Mouse (Mus musculus): ENCODE measurements around the gene Ilkap.

The Ilkap gene

DNA sequence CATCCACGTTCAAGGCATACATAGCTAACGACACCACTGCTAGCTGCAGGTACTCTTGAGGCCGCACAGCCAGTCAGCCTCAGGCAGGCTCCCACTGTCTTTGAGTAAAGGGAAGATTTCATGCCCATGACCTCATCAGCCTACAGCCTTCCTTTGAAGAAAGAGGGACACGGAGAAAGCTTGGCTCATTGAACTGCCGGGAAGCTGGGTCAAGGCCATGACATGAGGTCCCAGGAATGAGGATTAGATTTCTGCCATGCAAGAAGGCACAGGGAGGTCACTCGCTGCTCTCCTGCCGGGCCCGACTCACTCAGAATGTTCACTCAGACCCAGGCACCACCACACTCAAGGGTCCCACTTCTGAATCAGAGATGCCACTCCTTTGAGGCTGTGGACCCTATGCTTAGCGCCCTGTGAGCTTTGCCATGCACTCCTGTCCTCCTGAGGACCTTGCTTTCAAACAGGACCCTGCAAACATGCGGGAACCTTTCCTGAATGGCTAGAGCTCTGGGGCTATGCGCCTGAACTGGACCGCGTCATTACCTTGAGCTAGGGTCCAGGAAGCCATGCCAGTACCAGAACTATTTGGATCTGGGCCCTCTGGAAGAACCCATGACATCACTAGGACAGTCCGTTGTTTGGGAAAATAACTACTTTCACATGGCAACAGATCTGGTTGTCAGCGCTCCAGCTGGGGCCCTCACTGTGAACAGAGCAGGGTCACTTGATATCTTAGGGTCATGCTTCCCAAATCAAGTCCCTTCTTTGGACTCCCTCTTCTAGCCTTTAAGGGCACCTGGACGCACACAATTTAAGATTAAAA lies 33.6 kb downstream of the Ilkap start:
- no peak for DNase-seq (ENCODE audit: low read depth, low spot score)

DNA sequence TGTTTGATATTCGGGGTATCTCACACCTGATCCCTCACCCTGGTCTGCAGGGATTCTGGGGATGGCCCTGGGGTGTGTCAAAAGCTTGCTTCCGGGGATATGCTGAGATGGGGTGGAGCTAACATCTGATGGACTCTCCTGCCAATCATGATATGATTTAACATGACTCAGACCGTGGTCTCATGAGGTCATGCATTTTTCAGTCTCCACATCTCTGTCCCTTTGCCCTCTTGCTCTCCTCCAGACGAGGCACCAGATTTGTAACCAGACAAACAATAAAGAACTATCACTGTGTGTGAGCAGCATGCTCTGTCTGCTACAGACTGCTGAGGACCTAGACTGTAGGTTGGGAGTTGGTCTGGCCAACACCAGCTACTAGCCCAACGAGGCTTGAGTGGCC lies 36.5 kb downstream of the Ilkap start:
- DNase-seq (ENCODE audit: low read depth, low spot score) = no peak

DNA sequence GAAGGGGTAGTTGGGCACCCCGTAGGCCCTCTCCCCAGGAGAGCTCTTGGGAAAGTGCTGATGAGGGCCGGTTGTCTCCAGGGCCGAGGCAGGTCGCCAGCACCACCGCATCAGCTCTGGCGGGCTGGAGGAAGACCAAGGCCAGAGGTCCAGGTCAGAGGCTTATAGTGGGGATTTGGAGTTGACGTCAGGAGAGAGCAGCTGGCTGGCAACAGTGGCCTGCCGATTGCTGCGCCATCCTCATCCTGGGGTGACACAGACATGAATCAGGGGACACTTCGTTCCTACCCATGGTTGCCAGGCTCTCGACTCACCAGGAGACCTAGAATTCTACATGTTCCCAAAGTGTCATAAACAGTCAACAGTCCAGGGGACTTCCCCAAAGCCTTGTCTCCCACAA lies 42.5 kb downstream of the Ilkap start:
- DNase-seq (ENCODE audit: low read depth, low spot score) = no peak

DNA sequence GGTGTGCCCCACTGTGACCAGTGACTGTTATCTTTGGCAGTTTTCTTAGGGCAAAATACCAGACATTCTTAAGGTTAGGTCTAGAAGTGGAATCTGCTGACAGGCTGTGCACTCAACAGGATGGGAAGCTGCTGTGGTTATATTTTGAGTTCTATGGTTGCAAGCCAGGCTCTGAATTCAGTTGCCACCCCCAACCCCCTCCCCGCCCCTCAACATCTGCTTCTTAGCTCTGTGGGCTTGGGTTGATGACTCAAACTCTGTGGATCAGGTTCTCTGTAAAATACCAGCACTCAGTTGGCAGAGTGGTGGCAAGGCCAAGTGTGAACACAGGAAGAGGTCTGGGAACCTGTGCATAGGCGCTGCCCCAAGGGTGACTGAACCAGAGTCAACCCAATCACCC lies 46.3 kb downstream of the Ilkap start:
- no peak for DNase-seq (ENCODE audit: low read depth, low spot score)

DNA sequence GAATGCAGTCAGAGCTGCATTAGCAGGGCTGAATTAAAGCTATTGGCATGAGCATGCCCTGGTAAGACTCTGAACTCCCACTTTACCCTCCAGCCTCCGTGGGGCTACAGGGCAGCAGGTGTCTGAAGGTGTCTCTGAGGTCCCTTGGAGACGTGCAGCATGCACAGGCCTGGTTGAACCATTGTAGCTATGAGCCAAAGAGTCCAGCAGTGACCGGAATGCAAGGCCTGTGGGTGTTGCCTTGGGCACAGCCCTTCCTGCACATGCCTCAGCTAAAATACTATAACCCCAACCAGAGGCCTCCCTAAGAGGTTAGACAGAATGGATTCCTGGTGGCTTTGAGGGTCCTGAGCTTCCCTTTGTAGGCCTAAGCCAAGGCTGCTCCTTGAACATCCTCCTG lies 47.4 kb downstream of the Ilkap start:
- no peak for DNase-seq (ENCODE audit: low read depth, low spot score)

DNA sequence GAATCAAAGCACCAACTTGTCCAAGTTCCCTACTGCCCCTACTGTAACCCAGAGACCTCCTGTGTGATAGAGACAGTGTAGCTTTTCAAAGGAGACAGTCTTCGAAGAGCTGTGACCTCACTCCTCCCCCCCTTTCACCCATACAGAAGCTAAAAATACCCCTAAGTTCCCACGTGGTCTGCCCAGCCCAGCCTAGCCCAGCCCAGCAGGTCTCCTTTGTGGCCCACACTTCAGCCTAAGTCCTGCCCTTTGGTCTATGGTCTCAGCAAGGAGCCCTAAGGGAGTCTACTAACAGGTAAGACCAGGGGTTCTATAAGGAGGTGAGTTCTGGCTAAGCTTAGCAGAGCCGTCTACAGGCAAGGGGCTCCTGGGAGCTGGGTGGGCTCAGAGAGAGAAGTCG lies 47.8 kb downstream of the Ilkap start, which contains the start of gene Klhl30:
Gene Klhl30, plus strand, starts transcription at position 176 of the 400 bp plus-strand sequence.
- no peak for DNase-seq (ENCODE audit: low read depth, low spot score)

DNA sequence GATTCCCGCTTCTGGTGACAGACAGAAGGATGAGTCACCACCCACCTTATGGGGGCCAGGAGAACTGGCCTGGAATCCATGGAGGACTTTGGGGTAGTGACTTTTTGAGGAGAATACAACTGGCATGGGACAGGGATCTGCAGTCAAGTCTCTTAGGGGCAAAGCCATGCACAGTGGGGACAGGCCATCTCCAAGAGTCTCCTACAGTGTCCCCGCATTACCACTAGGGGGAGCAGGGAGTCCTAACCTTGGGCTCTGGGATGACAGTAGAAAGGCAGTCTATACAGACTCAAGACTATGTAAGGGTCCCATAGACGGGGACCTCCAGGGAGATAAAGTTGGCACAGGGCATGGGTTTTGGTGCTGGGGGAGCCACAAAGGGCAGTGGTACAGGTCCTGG lies 51.7 kb downstream of the Ilkap start:
- DNase-seq (ENCODE audit: low read depth, low spot score) = peak; percentile 61

DNA sequence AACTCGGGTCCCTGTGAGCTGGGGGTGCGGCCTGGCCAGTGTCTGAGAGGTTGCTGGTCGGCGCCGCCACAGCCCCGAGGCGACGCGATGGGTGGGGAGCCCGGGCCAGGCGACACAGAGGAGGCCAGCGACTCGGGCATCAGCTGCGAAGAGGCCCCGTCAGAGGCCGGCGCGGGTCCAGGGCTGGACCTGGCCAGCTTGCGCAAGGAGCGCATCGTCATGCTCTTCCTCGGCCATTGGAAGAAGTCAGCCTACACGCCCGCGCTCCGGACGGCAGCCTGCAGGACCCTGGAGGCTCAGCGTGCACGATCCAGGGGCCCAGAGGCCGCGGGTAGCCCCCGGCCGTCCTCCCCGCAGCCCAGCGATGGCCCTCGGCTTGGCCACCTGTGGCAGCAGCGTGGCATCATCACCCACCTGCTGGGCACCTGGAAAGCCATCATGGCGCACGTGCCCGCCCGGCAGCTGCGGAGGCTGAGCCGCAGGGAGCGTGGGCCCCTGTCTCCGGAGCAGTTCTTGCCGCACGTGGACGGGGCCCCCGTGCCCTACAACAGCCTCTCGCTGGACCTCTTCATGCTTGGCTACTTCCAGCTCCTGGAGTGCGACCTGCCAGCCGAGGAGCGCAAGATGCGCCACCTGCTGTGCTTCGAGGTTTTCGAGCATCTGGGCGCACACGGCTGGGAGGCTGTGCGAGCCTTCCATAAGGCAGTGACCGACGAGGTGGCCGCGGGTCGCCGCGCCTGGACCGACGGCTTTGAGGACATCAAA lies 53.5 kb downstream of the Ilkap start:
- no peak for DNase-seq (ENCODE audit: low read depth, low spot score)

DNA sequence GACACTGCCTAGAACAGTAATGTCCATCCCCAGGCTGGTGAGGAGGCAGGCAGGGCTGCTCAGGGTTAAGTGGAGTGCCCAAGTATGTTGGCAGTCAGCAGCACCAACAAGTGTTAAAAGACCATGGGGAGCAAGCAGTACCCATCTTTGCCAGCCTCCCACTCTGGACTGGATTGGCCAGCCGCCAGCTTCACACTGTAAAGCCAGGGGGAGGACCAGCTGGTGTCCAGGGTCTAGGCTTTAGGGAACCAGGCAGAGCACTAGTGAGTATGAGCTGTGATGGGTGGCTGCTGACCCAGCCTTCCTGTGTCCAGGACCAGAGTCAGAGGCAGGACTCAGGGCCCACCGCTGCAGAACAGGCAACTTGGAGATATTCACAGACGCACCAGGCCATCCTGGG lies 54.6 kb downstream of the Ilkap start:
- no peak for DNase-seq (ENCODE audit: low read depth, low spot score)

DNA sequence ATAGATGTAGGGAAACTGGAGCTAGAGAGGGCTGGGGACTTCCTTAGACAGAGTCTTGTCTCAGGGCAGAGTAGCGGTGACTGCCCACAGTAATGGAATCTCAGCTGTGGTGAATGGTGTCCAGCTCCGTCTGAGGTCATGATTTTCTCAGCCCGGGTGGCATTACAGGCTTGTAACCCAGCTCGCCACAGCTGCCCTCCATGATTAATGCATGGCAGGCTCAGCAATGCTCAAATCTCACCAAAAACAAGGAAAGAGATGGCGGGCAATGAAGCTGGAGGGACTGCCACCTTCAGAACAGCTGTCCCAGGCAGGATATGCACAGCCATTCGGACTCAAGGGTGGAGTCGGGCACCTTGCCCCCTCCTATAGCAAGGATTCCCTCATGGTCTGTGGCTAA lies 61.3 kb downstream of the Ilkap start:
- no peak for DNase-seq (ENCODE audit: low read depth, low spot score)

DNA sequence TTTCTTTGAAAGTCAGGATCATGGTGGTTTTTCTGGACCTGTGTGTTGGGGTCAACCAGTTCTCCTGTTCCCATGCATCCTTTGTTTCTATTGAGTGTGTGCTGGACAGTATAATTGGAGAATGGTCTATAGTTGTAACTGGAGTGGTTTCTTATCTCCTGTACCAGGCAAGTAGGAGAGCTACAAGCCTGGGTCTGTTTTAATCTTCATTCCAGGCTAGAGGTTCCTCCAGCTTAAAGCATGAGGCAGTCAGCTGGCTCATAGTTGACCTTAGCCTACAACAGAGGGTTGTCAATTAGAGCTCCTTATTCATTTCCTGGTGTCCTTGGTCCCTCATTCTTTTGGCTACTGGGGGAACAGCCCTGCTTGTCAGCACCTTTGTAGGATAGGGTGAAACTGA lies 65.0 kb downstream of the Ilkap start:
- DNase-seq (ENCODE audit: low read depth, low spot score) = no peak

DNA sequence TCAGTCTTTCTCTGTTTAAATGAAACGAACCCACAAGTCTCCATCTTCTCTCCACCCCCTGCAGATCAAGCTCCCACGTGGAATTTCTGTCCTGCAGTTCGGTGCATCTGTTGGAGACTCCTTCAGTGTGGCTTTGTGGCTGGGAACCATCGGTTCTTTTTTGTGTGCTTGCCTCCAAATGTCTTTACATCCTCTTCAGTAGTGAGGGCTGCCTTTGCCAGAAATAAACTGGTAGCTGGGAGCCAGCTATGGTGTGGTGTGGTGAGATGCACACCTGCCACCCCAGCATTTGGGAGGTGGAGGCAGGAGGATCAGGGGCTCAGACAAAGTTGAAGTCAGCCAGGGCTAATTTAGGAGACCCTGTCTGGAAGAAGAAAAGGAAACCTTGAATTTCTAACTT lies 66.5 kb downstream of the Ilkap start:
- DNase-seq (ENCODE audit: low read depth, low spot score) = no peak

DNA sequence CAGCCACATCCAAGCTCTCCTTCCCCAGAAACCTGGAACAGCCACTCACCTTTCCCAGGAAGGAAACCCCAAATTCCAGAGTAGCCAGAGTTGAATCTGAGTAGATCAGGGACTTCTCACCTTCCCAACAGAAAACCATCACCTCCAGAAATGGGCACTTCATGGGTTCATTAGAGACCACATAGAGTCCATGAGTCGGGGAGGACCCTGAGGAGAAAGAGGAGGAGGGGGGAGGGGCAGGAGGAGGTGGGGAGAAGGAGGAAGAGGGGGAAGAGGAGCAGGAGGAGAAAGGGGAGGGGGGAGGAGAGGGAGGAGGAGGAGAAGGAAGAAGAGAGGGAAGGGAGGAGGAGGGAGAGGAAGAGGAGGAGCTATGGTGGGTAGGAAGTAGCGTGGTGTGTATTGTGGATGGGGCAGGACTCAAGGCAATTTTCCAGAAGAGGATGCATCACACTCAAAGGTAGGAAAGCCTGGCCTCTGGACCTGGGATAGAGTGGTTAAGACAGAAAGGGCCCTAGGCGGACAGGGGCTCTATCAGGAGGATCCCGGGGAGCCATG lies 73.0 kb downstream of the Ilkap start:
- DNase-seq (ENCODE audit: low read depth, low spot score) = no peak

DNA sequence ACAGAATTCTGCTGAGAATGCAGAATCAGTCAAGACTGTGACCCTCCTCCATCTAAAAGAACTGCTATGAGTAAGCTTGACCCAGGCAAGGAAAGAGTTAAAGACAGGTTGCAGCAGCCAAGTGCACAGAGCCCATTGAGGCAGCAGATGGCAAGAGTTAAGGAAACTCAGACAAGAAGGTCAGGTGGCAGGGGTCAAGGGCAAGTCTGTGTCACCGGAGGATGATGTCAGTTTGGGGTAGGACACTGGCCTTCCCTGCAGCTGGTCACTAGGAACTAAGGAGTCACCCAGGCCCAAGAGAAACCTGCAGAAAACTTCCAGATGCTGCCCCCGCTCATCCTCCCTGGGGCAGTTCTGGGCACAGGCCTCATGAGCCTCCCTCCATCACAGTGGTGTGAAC lies 74.0 kb downstream of the Ilkap start:
- DNase-seq (ENCODE audit: low read depth, low spot score) = no peak

All from retina, postnatal 7 days (tissue).